Mouse (Mus musculus) embryonic facial prominence, embryonic 11.5 days (tissue): ENCODE measurements around the gene Hgfac. TPM values are rescaled to one million over a fixed set of nuclear protein-coding genes. Genes with fewer than 3 reads are reported as not detected.

Source experiments
- ATAC-seq: fragments of 200-750 bp; cut with Nextera tagmentation; replicated peaks from 2 replicates; pipeline ENCODE4 v1.8.0; 2017; ENCODE audit warnings: low read depth; ENCODE audit not compliant: insufficient number of reproducible peaks, low FRiP score, low TSS enrichment
- DNase-seq: peaks from one replicate; pipeline ENCODE4 v3.0.0-alpha.2; 2015; ENCODE audit warnings: low spot score
- H3K27ac ChIP-seq: fragments of 300-500 bp; sonication (generic); replicated peaks from 2 replicates; pipeline ENCODE4 v1.5.1; 2014; ENCODE audit warnings: mild to moderate bottlenecking, low read depth, low read length, control low read depth
- H3K27me3 ChIP-seq: fragments of 300-500 bp; sonication (generic); 2 replicates; pipeline ENCODE4 v1.6.1; 2014; ENCODE audit warnings: mild to moderate bottlenecking, low read length, moderate library complexity, mixed read lengths; ENCODE audit not compliant: control insufficient read depth, insufficient read depth
- H3K36me3 ChIP-seq: fragments of 300-500 bp; sonication (generic); replicated peaks from 2 replicates; pipeline ENCODE4 v1.6.1; 2014; ENCODE audit warnings: low read depth, mild to moderate bottlenecking, low read length, moderate library complexity, mixed read lengths; ENCODE audit not compliant: control insufficient read depth, insufficient read depth
- H3K4me1 ChIP-seq: fragments of 300-500 bp; sonication (generic); 2 replicates; pipeline ENCODE4 v1.6.1; 2014; ENCODE audit warnings: low read length, mixed read lengths; ENCODE audit not compliant: control insufficient read depth, insufficient read depth
- H3K4me2 ChIP-seq: fragments of 300-500 bp; sonication (generic); 2 replicates; pipeline ENCODE4 v1.6.1; 2014; ENCODE audit warnings: low read depth, mild to moderate bottlenecking, control low read depth, low read length, moderate library complexity
- H3K4me3 ChIP-seq: fragments of 300-500 bp; sonication (generic); 2 replicates; pipeline ENCODE4 v1.5.1; 2014; ENCODE audit warnings: low read depth, low read length, control low read depth
- H3K9ac ChIP-seq: fragments of 300-500 bp; sonication (generic); replicated peaks from 2 replicates; pipeline ENCODE4 v1.6.1; 2014; ENCODE audit warnings: mild to moderate bottlenecking, control low read depth, low read length
- H3K9me3 ChIP-seq: fragments of 300-500 bp; sonication (generic); replicated peaks from 2 replicates; pipeline ENCODE4 v1.6.1; 2016; ENCODE audit warnings: mild to moderate bottlenecking, low read length, inconsistent platforms, mixed read lengths; ENCODE audit not compliant: control insufficient read depth
- WGBS: fragments of 180-500 bp; shearing (Covaris S2); extraction: QIAGEN DNeasy Blood & Tissue Kit; methylation state at CpG from one replicate; pipeline ENCODE4 v1.1.7; 2014; 5-methylcytosine and 5-hydroxymethylcytosine counted together
- polyA plus RNA-seq: library from polyadenylated mRNA; unstranded; fragments of >200 nt; fragmentation: Nextera tagmentation; extraction: Ambion mirVana; gene quantifications from 2 replicates; pipeline ENCODE4 v1.2.1, GENCODE M21; 2014

Hgfac gene
- polyA plus RNA-seq, 1 experiment from 2014 or later, result not detected

- ATAC-seq (no peak), DNase-seq (no peak)
- Histone ChIP-seq H3K4me1 (no peaks in the 10 kb centered on the region), H3K27ac (no peak overlapping the region), H3K9me3 (no peaks in the 10 kb centered on the region), H3K9ac (no peak overlapping the region), H3K4me3 (no peak overlapping the region), H3K27me3 (no peaks in the 10 kb centered on the region), H3K36me3 (no peaks in the 10 kb centered on the region; the same call in 1 of the 2 replicates), H3K4me2 (no peak overlapping the region)
- 88% methylated on average over 2 of the region's 2 CpGs for whole genome bisulfite sequencing
Measured at GRCm38 (mm10) chr5:35006599-35006998, 34.7 kb upstream of the Hgfac start.

GRCm38 (mm10) chr5:35009163-35009562 lies 32.1 kb upstream of the Hgfac start:
- no peak for ATAC-seq
- H3K36me3 ChIP-seq, result no peaks in the 10 kb centered on the region; the same call in 1 of the 2 replicates

GRCm38 (mm10) chr5:35010656-35011055 lies 30.7 kb upstream of the Hgfac start:
- Histone ChIP-seq H3K9me3 (no peaks in the 10 kb centered on the region), H3K9ac (no peak overlapping the region), H3K4me2 (no peak overlapping the region), H3K27me3 (no peaks in the 10 kb centered on the region), H3K4me1 (no peaks in the 10 kb centered on the region), H3K4me3 (no peak overlapping the region), H3K27ac (no peak overlapping the region), H3K36me3 (no peaks in the 10 kb centered on the region; the same call in 1 of the 2 replicates)
- no peak for ATAC-seq
- 77% methylated on average over 5 of the region's 5 CpGs for WGBS
- DNase-seq, result no peak

More at GRCm38 (mm10) chr5:35009163-35009562, 32.1 kb upstream of the Hgfac start:
- Histone ChIP-seq H3K4me1 (no peaks in the 10 kb centered on the region), H3K4me2 (no peak overlapping the region), H3K9ac (no peak overlapping the region), H3K4me3 (no peak overlapping the region), H3K27ac (no peak overlapping the region), H3K9me3 (no peaks in the 10 kb centered on the region), H3K27me3 (no peaks in the 10 kb centered on the region)
- no peak for DNase-seq
- 94% methylated on average over 4 of the region's 4 CpGs for WGBS

- H3K27me3 ChIP-seq, result no peaks in the 10 kb centered on the region
- no peak overlapping the region for H3K4me3 ChIP-seq
- no peaks in the 10 kb centered on the region for H3K4me1 ChIP-seq
- H3K9ac ChIP-seq, result no peak overlapping the region
- H3K27ac ChIP-seq, result no peak overlapping the region
- WGBS, result 95% methylated on average over 6 of the region's 6 CpGs
- ATAC-seq, result no peak
- no peaks in the 10 kb centered on the region for H3K9me3 ChIP-seq
- no peaks in the 10 kb centered on the region; the same call in 1 of the 2 replicates for H3K36me3 ChIP-seq
- no peak overlapping the region for H3K4me2 ChIP-seq
- no peak for DNase-seq
Measured at GRCm38 (mm10) chr5:35011156-35011923, 30.0 kb upstream of the Hgfac start.

- Histone ChIP-seq H3K9ac (no peak overlapping the region), H3K27ac (no peak overlapping the region), H3K36me3 (no peaks in the 10 kb centered on the region), H3K9me3 (no peaks in the 10 kb centered on the region), H3K4me2 (no peak overlapping the region), H3K27me3 (no peaks in the 10 kb centered on the region), H3K4me3 (no peak overlapping the region), H3K4me1 (no peaks in the 10 kb centered on the region; the same call in 1 of the 2 replicates)
- DNase-seq (no peak), ATAC-seq (no peak)
- 70% methylated on average over 6 of the region's 6 CpGs for WGBS
Measured at GRCm38 (mm10) chr5:35014036-35014435, 27.3 kb upstream of the Hgfac start.

GRCm38 (mm10) chr5:35019673-35020300 lies 21.5 kb upstream of the Hgfac start:
- H3K4me1 ChIP-seq, result no peaks in the 10 kb centered on the region; the same call in 1 of the 2 replicates
- WGBS, result 80% methylated on average over 9 of the region's 9 CpGs
- H3K27me3 ChIP-seq, result no peaks in the 10 kb centered on the region
- no peak overlapping the region for H3K27ac ChIP-seq
- no peak overlapping the region for H3K9ac ChIP-seq
- H3K9me3 ChIP-seq, result no peaks in the 10 kb centered on the region
- H3K36me3 ChIP-seq, result peaks cover 6% of the 10 kb centered on the region
- H3K4me2 ChIP-seq, result no peak overlapping the region
- ATAC-seq, result no peak
- H3K4me3 ChIP-seq, result no peak overlapping the region
- DNase-seq, result no peak

GRCm38 (mm10) chr5:35020410-35021241 lies 20.7 kb upstream of the Hgfac start:
- H3K4me2 ChIP-seq, result no peak overlapping the region
- DNase-seq, result no peak
- H3K27me3 ChIP-seq, result no peaks in the 10 kb centered on the region
- H3K9ac ChIP-seq, result no peak overlapping the region
- H3K4me3 ChIP-seq, result no peak overlapping the region
- H3K4me1 ChIP-seq, result no peaks in the 10 kb centered on the region; the same call in 1 of the 2 replicates
- H3K27ac ChIP-seq, result no peak overlapping the region
- H3K9me3 ChIP-seq, result no peaks in the 10 kb centered on the region
- H3K36me3 ChIP-seq, result peaks cover 6% of the 10 kb centered on the region
- no peak for ATAC-seq
- 76% methylated on average over 9 of the region's 9 CpGs for WGBS
